Mouse (Mus musculus) CD4-positive, CD25-positive, alpha-beta regulatory T cell, adult 4 months (primary cell): Measurements from ENCODE around the gene Vmn1r16. TPM values are rescaled to one million over a fixed set of nuclear protein-coding genes. Genes with fewer than 3 reads are reported as not detected.
"Not testable (repeated sequence)": the region's sequence is repeated elsewhere in the genome, so short reads cannot be mapped to it uniquely, and the experiment has no call there.

ENCODE experiments used
- ATAC-seq: one replicate; pipeline ENCODE4 v1.8.0; 2017
- polyA plus RNA-seq, 2 experiments: library from polyadenylated mRNA; unstranded; fragments of 100-300 nt; shearing (Covaris generic); gene quantifications; one replicate each; pipeline ENCODE4 v1.2.1; 2017

Gene Vmn1r16
- not detected for polyA plus RNA-seq

- no peak for ATAC-seq
These were observed at the start of gene Vmn1r16 for GRCm38 (mm10) chr6:57329394-57329793. Gene Vmn1r16, minus strand, starts transcription at chr6:57329494.

DNA sequence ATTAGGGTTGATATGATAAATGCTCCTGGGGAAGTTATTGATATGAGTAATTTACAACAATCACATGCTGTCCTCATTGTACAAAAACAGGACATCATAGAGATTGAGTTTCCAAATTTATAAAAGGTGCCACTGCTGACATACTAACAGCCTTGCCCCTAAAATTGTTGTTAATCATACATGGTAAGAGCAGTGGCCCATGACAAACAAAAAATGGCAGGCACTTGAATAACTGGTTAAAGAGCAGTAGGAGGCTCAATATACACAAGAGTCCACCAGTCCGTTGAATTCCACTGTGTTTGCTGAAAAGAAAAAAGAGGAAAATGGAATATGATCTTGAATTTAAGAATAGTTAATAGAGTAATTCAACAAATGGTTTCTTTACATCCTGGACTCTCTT lies 38.2 kb upstream of the Vmn1r16 start:
- ATAC-seq, result no peak

GRCm38 (mm10) chr6:57365866-57366265 lies 36.6 kb upstream of the Vmn1r16 start:
- ATAC-seq, result not testable (repeated sequence)

GRCm38 (mm10) chr6:57363627-57364026 lies 34.3 kb upstream of the Vmn1r16 start, which contains the start of gene Vmn1r17:
Gene Vmn1r17, minus strand, starts transcription at chr6:57363727.
- no peak for ATAC-seq

DNA sequence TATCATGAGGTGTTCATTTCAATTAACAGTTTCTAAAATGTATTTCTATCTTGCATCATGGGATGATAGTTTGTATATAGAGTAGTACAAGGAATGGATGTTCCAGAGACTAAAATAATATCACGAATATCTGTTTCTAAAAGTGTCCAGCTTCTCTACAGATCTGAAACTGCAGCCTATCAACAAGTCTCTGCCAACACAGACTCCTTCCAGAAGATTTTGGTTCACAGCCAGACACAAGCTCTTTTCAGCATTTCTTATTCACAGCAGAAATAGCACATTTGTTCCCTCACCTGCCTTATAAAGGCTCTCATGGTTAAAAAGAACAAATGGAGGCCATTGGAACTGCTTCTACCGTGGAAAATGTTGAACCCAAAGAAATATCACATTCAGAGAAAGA lies 27.6 kb upstream of the Vmn1r16 start:
- ATAC-seq, result no peak

- no peak for ATAC-seq
These were observed 3.1 kb downstream of the Vmn1r16 start for GRCm38 (mm10) chr6:57326176-57326575.

DNA sequence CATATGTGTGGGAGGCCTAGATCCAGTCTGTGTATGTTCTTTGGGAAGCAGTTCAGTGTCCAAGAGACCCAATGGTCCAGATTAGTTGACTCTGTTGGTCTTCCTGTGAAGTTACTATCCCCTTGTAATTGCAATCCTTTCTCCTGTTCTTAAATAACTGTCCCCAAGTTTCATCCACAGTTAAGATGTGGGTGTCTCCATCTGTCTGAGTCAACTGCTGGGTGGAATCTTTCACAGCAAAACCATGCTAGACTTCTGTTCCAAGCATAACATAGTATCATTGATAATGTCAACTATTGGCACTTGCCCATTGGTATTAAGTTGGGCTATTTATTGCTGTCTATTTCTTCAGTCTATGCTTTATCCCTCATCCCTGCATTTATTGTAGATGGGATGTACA lies 50.3 kb downstream of the Vmn1r16 start:
- no peak for ATAC-seq

GRCm38 (mm10) chr6:57272517-57272916 lies 56.8 kb downstream of the Vmn1r16 start:
- ATAC-seq, result peak; percentile 72

DNA sequence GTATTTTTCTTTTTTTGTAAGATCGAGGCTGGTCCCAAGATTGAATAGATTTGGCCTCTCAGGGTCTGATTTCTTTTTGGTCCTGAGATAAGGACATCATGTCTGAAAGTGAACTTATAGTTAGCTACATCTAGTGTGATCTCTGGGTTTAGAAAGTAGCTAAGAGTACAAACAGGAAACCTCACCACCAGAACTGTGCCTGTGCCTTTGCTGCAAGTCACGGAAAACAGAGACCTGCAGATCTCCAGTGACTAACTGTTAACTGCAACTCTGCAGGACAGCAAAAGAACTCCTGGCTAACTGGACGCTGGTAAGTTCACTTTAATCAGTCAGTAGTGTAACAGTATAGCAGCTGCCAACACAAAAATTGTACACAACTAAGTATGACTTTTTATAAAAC lies 57.4 kb downstream of the Vmn1r16 start:
- peak; percentile 71 for ATAC-seq

Other genes starting within 250 kb of the Vmn1r16 start
- not detected for gene Vmn1r10, start 220.0 kb downstream of the Vmn1r16 start, polyA plus RNA-seq
- not detected for gene Vmn1r11, start 196.0 kb downstream of the Vmn1r16 start, polyA plus RNA-seq
- not detected for gene Vmn1r12, start 172.6 kb downstream of the Vmn1r16 start, polyA plus RNA-seq
- 1 to 10 TPM in 1 of 2 experiments, not detected in 1; 1.5 TPM for gene Vmn1r13, start 126.2 kb downstream of the Vmn1r16 start, polyA plus RNA-seq
- not detected for gene Vmn1r14, start 97.8 kb downstream of the Vmn1r16 start, polyA plus RNA-seq
- not detected for gene Vmn1r15, start 71.5 kb downstream of the Vmn1r16 start, polyA plus RNA-seq
- gene Vmn1r17, start 34.2 kb upstream of the Vmn1r16 start, polyA plus RNA-seq, result not detected
- not detected for gene Vmn1r18, start 66.3 kb upstream of the Vmn1r16 start, polyA plus RNA-seq
- gene Vmn1r19, start 74.3 kb upstream of the Vmn1r16 start, polyA plus RNA-seq, result not detected
- not detected for gene Vmn1r20, start 99.4 kb upstream of the Vmn1r16 start, polyA plus RNA-seq
- 10 to 100 TPM; 22.8 to 27.0 TPM for gene Ppm1k, start 206.0 kb upstream of the Vmn1r16 start, polyA plus RNA-seq